Mouse (Mus musculus): ENCODE results near the gene Tle3.

- TF ChIP-seq CTCF (IDR thresholded peaks at IDR 0.05; ENCODE audit: low read depth, low read length) (no peak), POLR2A (IDR thresholded peaks at IDR 0.05; ENCODE audit: extremely low read depth, insufficient read depth, low read length) (no peak)
These were observed 939 bp downstream of the Tle3 start for GRCm38 (mm10) chr9:61372976-61373633.

All from liver, adult 2 months (tissue).